Mouse (Mus musculus) lung, embryonic 16.5 days (tissue): ENCODE results near the gene Gm49510. TPM values are rescaled to one million over a fixed set of nuclear protein-coding genes. Genes with fewer than 3 reads are reported as not detected.

Experiments used
- ATAC-seq: fragments of 200-750 bp; cut with Nextera tagmentation; 2 replicates; pipeline ENCODE4 v1.8.0; 2017; ENCODE audit warnings: low read depth, mild to moderate bottlenecking, moderate library complexity
- H3K27ac ChIP-seq: fragments of 300-500 bp; sonication (generic); 2 replicates; pipeline ENCODE4 v1.5.1; 2014; ENCODE audit warnings: mild to moderate bottlenecking, control low read depth, low read length
- H3K27me3 ChIP-seq: fragments of 300-500 bp; sonication (generic); 2 replicates; pipeline ENCODE4 v1.6.1; 2014; ENCODE audit warnings: low read depth, low read length, mixed read lengths; ENCODE audit not compliant: control insufficient read depth, insufficient read depth
- H3K36me3 ChIP-seq: fragments of 300-500 bp; sonication (generic); 2 replicates; pipeline ENCODE4 v1.6.1; 2014; ENCODE audit warnings: low read length; ENCODE audit not compliant: control insufficient read depth, insufficient read depth
- H3K4me1 ChIP-seq: fragments of 300-500 bp; sonication (generic); replicated peaks from 2 replicates; pipeline ENCODE4 v1.6.1; 2014; ENCODE audit warnings: low read length, mixed read lengths; ENCODE audit not compliant: control insufficient read depth, insufficient read depth
- H3K4me2 ChIP-seq: fragments of 300-500 bp; sonication (generic); 2 replicates; pipeline ENCODE4 v1.6.1; 2014; ENCODE audit warnings: low read depth, low read length, control low read depth
- H3K4me3 ChIP-seq: fragments of 300-500 bp; sonication (generic); 2 replicates; pipeline ENCODE4 v1.5.1; 2014; ENCODE audit warnings: mild to moderate bottlenecking, low read length, control low read depth
- H3K9ac ChIP-seq: fragments of 300-500 bp; sonication (generic); 2 replicates; pipeline ENCODE4 v1.6.1; 2014; ENCODE audit warnings: low read length, control low read depth
- H3K9me3 ChIP-seq: fragments of 300-500 bp; sonication (generic); 2 replicates; pipeline ENCODE4 v1.6.1; 2016; ENCODE audit warnings: low read length; ENCODE audit not compliant: control insufficient read depth
- WGBS: fragments of 180-500 bp; shearing (Covaris S2); extraction: QIAGEN DNeasy Blood & Tissue Kit; methylation state at CpG from one replicate; pipeline ENCODE4 v1.1.7; 2014; 5-methylcytosine and 5-hydroxymethylcytosine counted together
- polyA plus RNA-seq: library from polyadenylated mRNA; unstranded; fragments of >200 nt; fragmentation: Nextera tagmentation; extraction: Ambion mirVana; gene quantifications from 2 replicates; pipeline ENCODE4 v1.2.1, GENCODE M21; 2015

The Gm49510 gene
- polyA plus RNA-seq, 1 experiment from 2014 or later, result 0.59 TPM

DNA sequence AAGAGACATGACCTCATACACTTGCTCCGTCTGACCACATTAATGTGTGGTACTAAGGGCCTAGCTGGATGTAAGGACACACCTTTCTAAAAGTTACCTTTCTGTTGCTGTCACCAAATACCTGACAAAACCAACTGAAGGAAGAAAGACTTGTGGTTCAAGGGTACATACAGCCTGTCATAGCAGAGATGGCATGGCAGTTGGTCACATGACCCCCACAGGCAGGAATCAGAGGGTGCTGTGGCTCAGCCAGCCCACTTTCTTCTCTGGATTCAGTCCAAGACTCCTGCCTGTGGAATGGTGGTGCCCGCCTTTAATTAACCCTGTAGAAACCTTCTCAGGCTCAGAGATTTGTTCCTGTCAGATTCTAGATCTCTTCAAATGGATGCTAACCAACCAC, 36.3 kb upstream of the Gm49510 start:
- Histone ChIP-seq H3K9me3 (no peaks in the 10 kb centered on the region), H3K9ac (no peak overlapping the region), H3K27me3 (no peaks in the 10 kb centered on the region), H3K27ac (0 out of 2 replicates have a peak overlapping the region, but pooled peaks have one; percentile 30), H3K4me2 (no peak overlapping the region), H3K4me3 (no peak overlapping the region), H3K36me3 (no peaks in the 10 kb centered on the region), H3K4me1 (peaks cover 22% of the 10 kb centered on the region)
- ATAC-seq, result peak; percentile 32; the same call in 1 of the 2 replicates
- WGBS, result 43% methylated on average over 2 of the region's 2 CpGs

DNA sequence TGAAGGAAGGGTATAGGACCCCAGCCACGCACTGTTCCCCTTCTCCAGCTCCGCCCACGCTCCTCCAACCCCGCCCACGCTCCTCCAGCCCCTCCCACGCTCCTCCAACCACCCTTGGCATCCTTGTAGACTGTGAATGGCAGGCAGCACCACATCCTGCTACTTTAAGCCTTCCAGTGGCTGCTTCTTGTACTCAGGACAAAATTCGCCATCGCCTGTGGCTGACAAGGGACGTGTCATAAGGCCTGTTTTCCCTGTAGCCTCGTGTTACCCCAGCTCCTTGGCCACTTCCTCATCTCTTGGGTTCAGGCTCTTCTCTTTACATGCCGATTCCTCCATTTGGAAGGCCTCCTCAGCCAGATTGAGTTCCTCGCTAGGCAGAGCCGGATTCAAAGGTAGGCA, 35.6 kb upstream of the Gm49510 start:
- no peak overlapping the region for H3K4me3 ChIP-seq
- ATAC-seq, result peak; percentile 14; the same call in 1 of the 2 replicates
- H3K4me1 ChIP-seq, result peaks cover 27% of the 10 kb centered on the region
- H3K27ac ChIP-seq, result peak overlapping the region; percentile 60
- H3K27me3 ChIP-seq, result no peaks in the 10 kb centered on the region
- WGBS, result 47% methylated on average over 13 of the region's 13 CpGs
- no peaks in the 10 kb centered on the region for H3K36me3 ChIP-seq
- 0 out of 2 replicates have a peak overlapping the region, but pooled peaks have one; percentile 27 for H3K9ac ChIP-seq
- 0 out of 2 replicates have a peak overlapping the region, but pooled peaks have one; percentile 13 for H3K4me2 ChIP-seq
- no peaks in the 10 kb centered on the region for H3K9me3 ChIP-seq

DNA sequence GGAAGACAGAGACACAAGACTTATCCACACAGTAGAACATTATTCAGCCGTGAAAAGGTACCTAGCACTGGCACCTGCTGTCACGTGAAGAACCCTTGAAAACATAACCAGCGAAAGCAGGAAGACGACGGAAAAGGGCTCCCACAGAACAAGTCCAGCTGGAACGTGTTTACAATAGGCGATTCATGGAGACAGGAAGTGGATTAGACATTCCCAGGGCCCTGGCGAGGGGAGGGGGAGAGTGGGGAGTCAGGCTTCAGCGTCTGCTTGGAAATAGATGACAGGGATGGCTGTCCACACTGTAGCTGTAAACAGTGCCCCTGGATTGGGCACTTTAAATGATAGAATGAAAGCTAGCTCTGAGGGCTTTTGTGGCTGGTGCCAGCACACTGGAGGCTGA, 31.1 kb upstream of the Gm49510 start:
- 3% methylated on average over 9 of the region's 9 CpGs for WGBS
- ATAC-seq, result peak; percentile 88
- H3K4me2 ChIP-seq, result peak overlapping the region; percentile 6; the same call in 1 of the 2 replicates

DNA sequence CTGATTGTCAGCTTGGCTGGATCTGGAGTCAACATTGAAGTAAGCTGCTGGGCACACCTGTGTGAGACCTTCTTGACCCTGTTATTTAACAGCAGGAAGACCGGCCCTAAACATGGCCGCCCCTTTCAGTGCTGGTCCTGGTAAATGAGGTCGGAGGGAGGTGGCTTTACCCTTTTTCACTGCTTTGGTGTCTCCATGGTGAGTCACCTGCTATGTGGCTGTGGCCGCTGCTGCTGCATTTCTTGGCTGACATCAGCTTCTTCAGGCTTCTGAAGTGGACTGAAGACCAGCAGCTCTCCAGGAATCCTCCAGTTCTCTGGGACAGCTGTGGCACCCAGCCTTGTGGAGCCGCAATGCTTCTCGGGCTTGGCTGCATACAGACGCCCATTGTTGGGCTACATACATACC, 30.6 kb upstream of the Gm49510 start:
- 30% methylated on average over 7 of the region's 7 CpGs for WGBS
- Histone ChIP-seq H3K36me3 (no peaks in the 10 kb centered on the region), H3K9ac (peak overlapping the region; percentile 0; the same call in 1 of the 2 replicates), H3K4me3 (no peak overlapping the region), H3K4me2 (peak overlapping the region; percentile 6; the same call in 1 of the 2 replicates), H3K27me3 (no peaks in the 10 kb centered on the region), H3K27ac (peak overlapping the region; percentile 85), H3K9me3 (no peaks in the 10 kb centered on the region), H3K4me1 (peaks cover 21% of the 10 kb centered on the region)
- ATAC-seq, result peak; percentile 59

More for the DNA sequence above, 31.1 kb upstream of the Gm49510 start:
- Histone ChIP-seq H3K27ac (peak overlapping the region; percentile 85), H3K9ac (no peak overlapping the region; the same call in 1 of the 2 replicates), H3K27me3 (no peaks in the 10 kb centered on the region), H3K36me3 (no peaks in the 10 kb centered on the region), H3K9me3 (no peaks in the 10 kb centered on the region), H3K4me1 (peaks cover 22% of the 10 kb centered on the region), H3K4me3 (no peak overlapping the region)

DNA sequence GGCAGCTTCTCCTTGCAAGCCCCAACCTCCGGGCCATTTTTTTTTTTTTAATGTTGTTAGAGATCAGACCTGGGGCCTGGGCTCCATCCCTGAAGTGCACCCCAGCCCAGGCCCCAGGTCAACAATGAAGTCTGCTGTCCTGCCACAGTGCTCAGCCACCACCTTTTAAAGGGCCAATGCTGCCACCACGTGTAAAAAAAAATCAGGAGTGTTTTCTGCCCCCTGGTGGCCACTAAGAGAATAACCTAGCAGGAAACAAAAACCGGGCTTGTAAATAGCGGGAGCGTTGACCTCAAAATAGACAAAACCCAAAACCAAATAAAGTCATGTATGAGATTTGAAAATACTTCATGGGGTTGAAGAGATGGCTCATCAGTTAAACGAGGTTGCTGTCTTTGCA, 29.7 kb upstream of the Gm49510 start:
- peaks cover 24% of the 10 kb centered on the region for H3K4me1 ChIP-seq
- no peaks in the 10 kb centered on the region for H3K36me3 ChIP-seq
- H3K4me3 ChIP-seq, result no peak overlapping the region
- H3K9me3 ChIP-seq, result no peaks in the 10 kb centered on the region
- no peaks in the 10 kb centered on the region for H3K27me3 ChIP-seq
- no peak overlapping the region for H3K4me2 ChIP-seq
- no peak for ATAC-seq
- WGBS, result 21% methylated on average over 6 of the region's 6 CpGs
- no peak overlapping the region for H3K9ac ChIP-seq
- H3K27ac ChIP-seq, result no peak overlapping the region

DNA sequence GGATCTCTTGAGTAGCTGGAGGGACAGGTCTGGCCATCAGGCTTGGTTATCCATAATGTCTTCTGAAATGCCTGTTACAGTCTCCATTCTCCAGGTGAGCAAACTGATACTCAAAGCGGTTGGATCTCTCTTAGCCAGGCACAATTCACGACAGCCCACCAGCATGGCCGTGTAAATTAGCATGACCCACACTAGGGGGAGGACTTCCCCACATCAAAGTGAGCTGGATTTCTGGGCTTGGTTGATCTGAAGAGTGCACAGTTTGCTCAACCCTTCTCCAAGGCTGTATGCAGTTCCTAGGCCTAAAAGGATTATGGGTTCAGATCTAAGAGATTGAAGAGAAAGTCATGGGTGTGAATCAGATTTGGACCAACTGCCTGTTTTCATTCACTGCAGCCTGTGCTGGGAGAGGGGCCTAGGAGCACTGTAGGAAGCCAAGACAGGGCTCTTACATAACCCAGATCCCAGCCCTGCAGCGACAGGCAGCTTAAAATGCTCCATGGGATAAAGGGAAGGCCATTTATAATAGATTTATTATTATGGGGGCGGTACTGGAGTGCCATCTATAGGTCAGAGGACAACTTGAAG, 27.4 kb upstream of the Gm49510 start:
- H3K4me2 ChIP-seq, result no peak overlapping the region

DNA sequence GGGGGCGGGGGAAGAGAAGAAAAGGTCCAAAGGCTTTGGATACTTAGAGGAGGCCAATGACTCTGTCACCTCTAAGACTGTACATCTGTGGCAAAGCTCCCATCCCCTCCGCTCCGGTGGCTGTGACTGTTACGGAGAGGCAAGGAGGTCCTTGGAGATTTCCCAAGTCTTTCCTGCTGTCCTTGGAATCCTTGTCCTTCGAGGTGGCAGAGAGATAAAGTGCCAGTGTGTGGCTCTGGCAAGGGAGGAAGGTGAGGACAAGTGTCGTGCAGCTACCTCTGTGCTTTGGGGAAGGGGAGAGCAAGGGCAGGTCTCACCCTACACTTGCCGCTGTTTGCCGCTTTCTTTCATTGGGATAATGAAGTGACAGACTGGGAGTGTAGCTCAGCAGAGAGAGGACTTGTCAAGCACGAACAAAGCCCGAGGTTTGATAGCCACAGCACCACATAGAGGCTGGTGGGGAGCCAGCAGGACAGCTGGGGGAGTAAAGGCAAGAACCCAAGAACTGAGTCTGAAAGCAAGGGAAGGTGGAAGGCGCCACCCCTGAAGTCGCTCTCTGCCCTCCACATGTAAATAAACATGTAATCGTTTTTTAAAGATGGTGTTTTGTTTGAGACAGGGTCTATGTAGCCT, 25.5 kb upstream of the Gm49510 start:
- no peak overlapping the region; the same call in 1 of the 2 replicates for H3K4me2 ChIP-seq
- ATAC-seq, result no peak
- H3K4me1 ChIP-seq, result peaks cover 25% of the 10 kb centered on the region
- no peak overlapping the region; the same call in 1 of the 2 replicates for H3K27ac ChIP-seq
- H3K4me3 ChIP-seq, result no peak overlapping the region
- no peaks in the 10 kb centered on the region for H3K36me3 ChIP-seq
- peak overlapping the region; percentile 43 for H3K9ac ChIP-seq
- no peaks in the 10 kb centered on the region for H3K27me3 ChIP-seq
- no peaks in the 10 kb centered on the region for H3K9me3 ChIP-seq
- WGBS, result 34% methylated on average over 13 of the region's 13 CpGs

More for the DNA sequence above, 27.4 kb upstream of the Gm49510 start:
- 42% methylated on average over 5 of the region's 5 CpGs for WGBS
- H3K36me3 ChIP-seq, result no peaks in the 10 kb centered on the region
- no peak overlapping the region; the same call in 1 of the 2 replicates for H3K27ac ChIP-seq
- H3K9me3 ChIP-seq, result no peaks in the 10 kb centered on the region
- no peak overlapping the region for H3K4me3 ChIP-seq
- H3K4me1 ChIP-seq, result peaks cover 29% of the 10 kb centered on the region
- ATAC-seq, result no peak
- no peaks in the 10 kb centered on the region for H3K27me3 ChIP-seq
- H3K9ac ChIP-seq, result no peak overlapping the region

DNA sequence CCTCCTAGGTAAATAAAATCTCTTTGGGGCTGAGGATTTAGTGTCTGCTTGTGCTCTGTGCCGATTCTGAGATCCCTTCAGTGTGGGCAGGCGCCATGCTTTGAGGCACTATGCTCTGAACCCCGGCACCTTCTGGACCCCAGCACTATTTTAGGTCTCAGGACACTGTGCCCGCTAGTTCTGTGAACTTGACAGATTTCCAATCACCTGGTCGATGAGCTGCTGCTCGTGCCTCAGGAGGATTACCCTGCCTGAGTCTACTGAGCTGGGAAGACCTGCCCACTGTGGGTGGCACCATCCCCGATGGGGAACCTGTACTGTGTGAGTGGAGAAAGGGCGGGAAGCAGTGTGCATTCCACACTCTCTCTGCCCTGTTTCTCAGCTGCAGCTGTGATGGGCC, 24.5 kb upstream of the Gm49510 start:
- no peaks in the 10 kb centered on the region for H3K9me3 ChIP-seq
- H3K9ac ChIP-seq, result no peak overlapping the region
- WGBS, result 61% methylated on average over 8 of the region's 8 CpGs
- H3K4me2 ChIP-seq, result no peak overlapping the region
- H3K4me3 ChIP-seq, result no peak overlapping the region
- H3K4me1 ChIP-seq, result peaks cover 28% of the 10 kb centered on the region
- H3K27ac ChIP-seq, result peak overlapping the region; percentile 99
- no peaks in the 10 kb centered on the region for H3K36me3 ChIP-seq
- no peak for ATAC-seq
- no peaks in the 10 kb centered on the region for H3K27me3 ChIP-seq

DNA sequence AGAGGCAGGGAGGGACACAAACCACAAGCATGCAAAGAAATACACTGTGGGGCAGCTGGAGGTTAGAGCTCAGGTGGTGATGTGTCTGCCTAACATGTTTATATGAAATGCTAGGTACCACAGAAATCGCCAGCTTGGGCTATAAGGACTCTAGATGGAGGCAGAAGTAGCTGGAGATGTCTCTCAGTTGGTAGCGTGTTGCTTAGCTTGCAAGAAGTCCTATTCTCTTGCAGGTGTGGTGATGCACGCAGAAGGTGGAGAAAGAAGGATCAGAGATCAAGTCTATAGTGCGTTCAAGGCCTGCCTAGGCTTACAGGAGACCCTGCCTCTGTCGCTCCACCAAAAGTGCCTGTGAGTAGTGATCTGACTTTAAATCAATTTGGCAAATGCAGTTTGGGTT, 23.9 kb upstream of the Gm49510 start:
- Histone ChIP-seq H3K36me3 (no peaks in the 10 kb centered on the region), H3K9me3 (no peaks in the 10 kb centered on the region), H3K27ac (peak overlapping the region; percentile 99), H3K9ac (peak overlapping the region; percentile 87; the same call in 1 of the 2 replicates), H3K27me3 (no peaks in the 10 kb centered on the region), H3K4me2 (peak overlapping the region; percentile 82), H3K4me1 (peaks cover 28% of the 10 kb centered on the region), H3K4me3 (no peak overlapping the region; the same call in 1 of the 2 replicates)
- 67% methylated on average over 5 of the region's 5 CpGs for WGBS
- ATAC-seq, result no peak
